Mouse (Mus musculus) macrophage (primary cell): ENCODE measurements around the gene Rassf1. TPM values are rescaled to one million over a fixed set of nuclear protein-coding genes. Genes with fewer than 3 reads are reported as not detected.

Experiments
- H3K27ac ChIP-seq: fragments of 350-480 bp; formaldehyde crosslinking; 2 replicates; pipeline ENCODE4 v1.9.0; 2021
- H3K36me3 ChIP-seq: fragments of 350-480 bp; formaldehyde crosslinking; 2 replicates; pipeline ENCODE4 v1.9.0; 2021; ENCODE audit errors: inconsistent target
- H3K4me3 ChIP-seq: fragments of 350-480 bp; formaldehyde crosslinking; 2 replicates; pipeline ENCODE4 v1.9.0; 2021; ENCODE audit errors: inconsistent target
- H3K79me2 ChIP-seq: fragments of 350-480 bp; formaldehyde crosslinking; 2 replicates; pipeline ENCODE4 v1.9.0; 2021; ENCODE audit errors: inconsistent target
- WGBS: methylation state at CpG from one replicate; pipeline ENCODE4 v1.1.7; 2026; ENCODE audit warnings: inconsistent platforms; ENCODE audit not compliant: missing documents; 5-methylcytosine and 5-hydroxymethylcytosine counted together
- polyA plus RNA-seq: library from polyadenylated mRNA; stranded (reverse); fragments of 250-400 nt; gene quantifications from 3 replicates; pipeline ENCODE4 v1.2.4, GENCODE M21; 2018; ENCODE audit warnings: inconsistent platforms

The Rassf1 gene
- polyA plus RNA-seq, 1 experiment from 2014 or later, result 23.0 TPM

GRCm38 (mm10) chr9:107544729-107545128 lies 6.6 kb upstream of the Rassf1 start:
- no peak overlapping the region for H3K27ac ChIP-seq
- H3K79me2 ChIP-seq, result no peaks in the 10 kb centered on the region; the same call in 1 of the 2 replicates
- no peak overlapping the region for H3K4me3 ChIP-seq
- H3K36me3 ChIP-seq, result peaks cover 17% of the 10 kb centered on the region
- 95% methylated on average over 12 of the region's 12 CpGs for WGBS

GRCm38 (mm10) chr9:107545199-107545598 lies 6.2 kb upstream of the Rassf1 start:
- Histone ChIP-seq H3K36me3 (peaks cover 15% of the 10 kb centered on the region), H3K27ac (no peak overlapping the region), H3K4me3 (no peak overlapping the region), H3K79me2 (no peaks in the 10 kb centered on the region; the same call in 1 of the 2 replicates)
- 90% methylated on average over 10 of the region's 10 CpGs for WGBS

GRCm38 (mm10) chr9:107545602-107546001 lies 5.8 kb upstream of the Rassf1 start:
- 23% methylated on average over 3 of the region's 3 CpGs for WGBS
- no peak overlapping the region for H3K4me3 ChIP-seq
- H3K79me2 ChIP-seq, result no peaks in the 10 kb centered on the region; the same call in 1 of the 2 replicates
- no peak overlapping the region for H3K27ac ChIP-seq
- H3K36me3 ChIP-seq, result peaks cover 15% of the 10 kb centered on the region

GRCm38 (mm10) chr9:107547026-107547425 lies 4.3 kb upstream of the Rassf1 start, which contains the start of gene Zmynd10:
TSS of gene Zmynd10 (plus strand) at chr9:107547298.
- H3K79me2 ChIP-seq, result no peaks in the 10 kb centered on the region; the same call in 1 of the 2 replicates
- 2% methylated on average over 20 of the region's 20 CpGs for WGBS
- H3K4me3 ChIP-seq, result no peak within 1 kb of the TSS
- H3K36me3 ChIP-seq, result peaks cover 15% of the 10 kb centered on the region
- no peak within 1 kb of the TSS for H3K27ac ChIP-seq

- no peak overlapping the region for H3K4me3 ChIP-seq
These were observed 3.4 kb upstream of the Rassf1 start for GRCm38 (mm10) chr9:107547957-107548356.

GRCm38 (mm10) chr9:107548820-107549219 lies 2.5 kb upstream of the Rassf1 start:
- H3K36me3 ChIP-seq, result peaks cover 14% of the 10 kb centered on the region
- H3K79me2 ChIP-seq, result peaks cover 13% of the 10 kb centered on the region
- WGBS, result 97% methylated on average over 10 of the region's 10 CpGs
- H3K27ac ChIP-seq, result no peak overlapping the region
- H3K4me3 ChIP-seq, result no peak overlapping the region

More at GRCm38 (mm10) chr9:107547957-107548356, 3.4 kb upstream of the Rassf1 start:
- Histone ChIP-seq H3K79me2 (peaks cover 4% of the 10 kb centered on the region; the same call in 1 of the 2 replicates), H3K27ac (no peak overlapping the region), H3K36me3 (peaks cover 15% of the 10 kb centered on the region)
- 70% methylated on average over 5 of the region's 5 CpGs for WGBS

- WGBS, result 96% methylated on average over 14 of the region's 20 CpGs
- Histone ChIP-seq H3K79me2 (peaks cover 14% of the 10 kb centered on the region), H3K36me3 (peaks cover 7% of the 10 kb centered on the region), H3K4me3 (no peak overlapping the region), H3K27ac (no peak overlapping the region)
These were observed 1.9 kb upstream of the Rassf1 start for GRCm38 (mm10) chr9:107549297-107550074.

- 72% methylated on average over 23 of the region's 23 CpGs for WGBS
- Histone ChIP-seq H3K79me2 (peaks cover 18% of the 10 kb centered on the region), H3K27ac (no peak overlapping the region), H3K36me3 (no peaks in the 10 kb centered on the region), H3K4me3 (no peak overlapping the region)
These were observed 751 bp upstream of the Rassf1 start for GRCm38 (mm10) chr9:107550491-107551116.

- Histone ChIP-seq H3K27ac (peak overlapping the region; percentile 19; the same call in 1 of the 2 replicates), H3K79me2 (peaks cover 31% of the 10 kb centered on the region), H3K36me3 (peaks cover 2% of the 10 kb centered on the region; the same call in 1 of the 2 replicates), H3K4me3 (peak overlapping the region; percentile 17; the same call in 1 of the 2 replicates)
- 65% methylated on average over 8 of the region's 8 CpGs for WGBS
These were observed 568 bp downstream of the Rassf1 start for GRCm38 (mm10) chr9:107551890-107552355.

GRCm38 (mm10) chr9:107552690-107553393 lies 1.5 kb downstream of the Rassf1 start:
- Histone ChIP-seq H3K36me3 (peaks cover 11% of the 10 kb centered on the region), H3K4me3 (peak overlapping the region; percentile 63; the same call in 1 of the 2 replicates), H3K27ac (no peak overlapping the region), H3K79me2 (peaks cover 40% of the 10 kb centered on the region)
- WGBS, result 89% methylated on average over 5 of the region's 5 CpGs

- 7% methylated on average over 36 of the region's 37 CpGs for WGBS
- H3K36me3 ChIP-seq, result peaks cover 20% of the 10 kb centered on the region
These were observed 2.4 kb downstream of the Rassf1 start for GRCm38 (mm10) chr9:107553541-107554318.

GRCm38 (mm10) chr9:107554319-107554825 lies 3.0 kb downstream of the Rassf1 start:
- WGBS, result under 1% methylated on average over 52 of the region's 53 CpGs
- Histone ChIP-seq H3K36me3 (peaks cover 26% of the 10 kb centered on the region), H3K4me3 (peak overlapping the region; percentile 79), H3K79me2 (peaks cover 56% of the 10 kb centered on the region), H3K27ac (peak overlapping the region; percentile 95)

More at GRCm38 (mm10) chr9:107553541-107554318, 2.4 kb downstream of the Rassf1 start:
- Histone ChIP-seq H3K27ac (peak overlapping the region; percentile 62), H3K79me2 (peaks cover 49% of the 10 kb centered on the region), H3K4me3 (peak overlapping the region; percentile 63)

GRCm38 (mm10) chr9:107555031-107555457 lies 3.7 kb downstream of the Rassf1 start:
- WGBS, result under 1% methylated on average over 23 of the region's 23 CpGs
- Histone ChIP-seq H3K27ac (peak overlapping the region; percentile 95), H3K4me3 (peak overlapping the region; percentile 79), H3K79me2 (peaks cover 62% of the 10 kb centered on the region), H3K36me3 (peaks cover 33% of the 10 kb centered on the region)
